Mouse (Mus musculus): ENCODE results near the gene Osr1. TPM values are rescaled to one million over a fixed set of nuclear protein-coding genes. Genes with fewer than 3 reads are reported as not detected.

Gene Osr1
- total RNA-seq, 2 experiments from 2014 or later, result 8.4 to 10.0 TPM

GRCm38 (mm10) chr12:9584366-9585084, 14.6 kb downstream of the Osr1 start:
- DNase-seq (ENCODE audit: low spot score in 2 of 2), result peak in 1 of 2 experiments; percentile 40

- DNase-seq (ENCODE audit: low spot score in 2 of 2), result no peak
Observed at GRCm38 (mm10) chr12:9585085-9585453, 15.2 kb downstream of the Osr1 start.

GRCm38 (mm10) chr12:9587732-9588131, 17.8 kb downstream of the Osr1 start:
- DNase-seq (ENCODE audit: low spot score in 2 of 2), result no peak

GRCm38 (mm10) chr12:9589561-9590134, 19.7 kb downstream of the Osr1 start:
- DNase-seq (ENCODE audit: low spot score in 2 of 2), result no peak

- no peak for DNase-seq (ENCODE audit: low spot score in 2 of 2)
Observed at GRCm38 (mm10) chr12:9591141-9591540, 21.2 kb downstream of the Osr1 start.

GRCm38 (mm10) chr12:9598219-9598618, 28.3 kb downstream of the Osr1 start:
- DNase-seq (ENCODE audit: low spot score in 2 of 2), result no peak

Measured in adrenal gland, postnatal 4 days (tissue).